Mouse (Mus musculus): ENCODE measurements at regions not wholly inside any gene's neighbourhood (a gene's known extent, or its start where the extent isn't known, plus 50 kb on each side); places are given as distances from the start of the nearest gene placed in this dataset.

DNA sequence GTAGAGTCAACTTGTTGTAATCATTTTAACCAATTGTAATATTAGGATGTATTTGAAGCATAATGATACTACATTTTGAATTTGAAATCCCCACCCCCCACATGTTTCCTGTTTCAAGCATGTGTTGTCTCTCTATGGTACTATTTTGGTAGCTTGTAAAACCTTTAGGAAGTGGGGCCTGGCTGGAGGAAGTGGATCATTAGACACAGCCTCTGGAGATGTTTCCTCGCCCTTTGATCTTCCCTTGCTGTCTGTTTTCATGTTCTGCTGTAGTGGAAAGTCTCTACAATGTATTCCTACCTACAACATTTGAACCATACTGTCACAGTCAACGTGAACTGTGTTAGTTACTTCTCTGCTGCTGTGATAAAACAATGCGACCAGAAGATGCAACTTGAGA is 105.6 kb downstream of the Rap2a start:
- no peak for TF ChIP-seq CTCF (conservative IDR thresholded peaks at IDR 0.05; ENCODE audit: insufficient read depth, insufficient read length, low read depth, low read length)
- no peak for TF ChIP-seq POLR2A (IDR thresholded peaks at IDR 0.05; ENCODE audit: low read depth, low read length)
- DNase-seq: peak; percentile 8
- WGBS: 59% methylated on average over 3 of the region's 3 CpGs
- Histone ChIP-seq H3K4me1 (ENCODE audit: control insufficient read depth, insufficient read depth, low read length) (no peaks in the 10 kb centered on the region), H3K27me3 (replicated peaks; ENCODE audit: control insufficient read depth, insufficient read depth, low read length) (no peaks in the 10 kb centered on the region), H3K36me3 (ENCODE audit: control insufficient read depth, insufficient read depth, low read length) (no peaks in the 10 kb centered on the region), H3K4me3 (ENCODE audit: insufficient read depth, low read depth, low read length) (no peak overlapping the region), H3K27ac (ENCODE audit: insufficient read depth, low read depth, low read length) (no peak overlapping the region)

DNA sequence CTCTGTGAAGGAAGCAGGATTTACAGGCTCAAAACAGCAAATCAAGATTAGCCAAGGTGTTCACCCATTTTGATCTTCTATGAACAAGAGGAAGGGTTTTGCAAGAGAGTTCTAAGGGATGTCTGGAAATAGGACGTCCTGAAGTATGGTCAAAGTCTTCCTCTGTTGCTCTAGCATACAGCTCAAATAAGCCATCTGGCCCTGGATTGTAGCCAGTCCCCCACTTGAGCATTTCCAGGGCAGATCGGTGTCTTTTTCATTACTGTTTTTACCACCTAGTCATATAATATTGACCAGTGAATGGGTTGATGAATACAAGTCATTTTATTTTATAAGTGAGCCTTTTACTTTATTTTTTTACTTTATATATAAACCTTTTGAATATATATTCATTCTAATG is 113.9 kb downstream of the Rap2a start:
- no peaks in the 10 kb centered on the region for H3K36me3 ChIP-seq (ENCODE audit: control insufficient read depth, insufficient read depth, low read length)
- DNase-seq: no peak
- no peak overlapping the region for H3K27ac ChIP-seq (ENCODE audit: insufficient read depth, low read depth, low read length)
- H3K27me3 ChIP-seq (replicated peaks; ENCODE audit: control insufficient read depth, insufficient read depth, low read length): no peaks in the 10 kb centered on the region
- WGBS: 76% methylated on average over 2 of the region's 2 CpGs
- no peaks in the 10 kb centered on the region for H3K4me1 ChIP-seq (ENCODE audit: control insufficient read depth, insufficient read depth, low read length)
- no peak for TF ChIP-seq POLR2A (IDR thresholded peaks at IDR 0.05; ENCODE audit: low read depth, low read length)
- no peak for TF ChIP-seq CTCF (conservative IDR thresholded peaks at IDR 0.05; ENCODE audit: insufficient read depth, insufficient read length, low read depth, low read length)
- H3K4me3 ChIP-seq (ENCODE audit: insufficient read depth, low read depth, low read length): no peak overlapping the region

DNA sequence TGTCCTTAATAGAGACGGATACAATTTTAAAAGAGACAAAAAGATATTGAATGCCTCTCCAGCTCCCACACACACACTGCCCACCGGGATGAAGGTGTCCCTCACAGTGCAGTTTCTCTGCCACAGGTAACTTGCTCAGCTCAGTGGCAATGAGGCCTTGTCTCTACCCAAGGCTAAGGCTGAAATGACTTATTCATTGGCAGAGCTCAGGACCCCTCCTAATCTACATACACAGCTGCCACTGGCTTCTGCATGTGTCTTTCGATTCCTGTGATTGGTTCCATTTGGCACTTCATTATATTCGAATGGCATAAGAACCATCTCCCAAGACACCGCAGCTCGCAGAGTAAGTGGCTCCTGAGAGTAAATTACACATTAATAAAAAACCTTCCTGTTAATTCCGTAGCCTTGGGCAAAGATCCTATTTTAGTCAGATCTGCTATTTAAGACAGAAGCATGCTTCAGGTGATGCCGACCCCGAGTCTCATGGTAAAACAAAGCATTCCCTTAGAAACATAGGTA is 122.2 kb downstream of the Rap2a start:
- WGBS: 79% methylated on average over 9 of the region's 9 CpGs
- no peak overlapping the region for H3K4me3 ChIP-seq (ENCODE audit: insufficient read depth, low read depth, low read length)
- H3K36me3 ChIP-seq (ENCODE audit: control insufficient read depth, insufficient read depth, low read length): no peaks in the 10 kb centered on the region
- H3K27me3 ChIP-seq (replicated peaks; ENCODE audit: control insufficient read depth, insufficient read depth, low read length): no peaks in the 10 kb centered on the region
- no peak for DNase-seq
- H3K4me1 ChIP-seq (ENCODE audit: control insufficient read depth, insufficient read depth, low read length): no peaks in the 10 kb centered on the region
- TF ChIP-seq CTCF (conservative IDR thresholded peaks at IDR 0.05; ENCODE audit: insufficient read depth, insufficient read length, low read depth, low read length) (no peak), POLR2A (IDR thresholded peaks at IDR 0.05; ENCODE audit: low read depth, low read length) (no peak)
- no peak overlapping the region for H3K27ac ChIP-seq (ENCODE audit: insufficient read depth, low read depth, low read length)

DNA sequence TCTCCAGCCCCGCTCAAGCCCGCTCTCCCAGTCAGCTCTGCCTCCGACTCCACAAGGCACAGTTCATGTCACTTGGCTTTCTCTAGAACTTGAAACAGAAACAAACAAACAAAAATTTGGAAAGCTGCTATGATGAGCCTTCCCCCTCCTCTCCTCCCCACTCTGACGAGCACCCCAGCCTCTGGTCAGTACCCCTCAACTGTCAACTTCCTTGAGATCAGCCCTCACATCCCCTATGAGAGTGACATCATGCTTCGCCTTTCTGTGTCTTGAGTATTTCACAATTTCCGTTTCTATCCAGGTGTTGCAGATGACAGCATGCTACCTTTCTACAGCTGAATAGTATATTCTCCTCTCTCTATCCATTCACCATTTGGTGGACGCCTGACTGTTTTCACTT is 123.3 kb downstream of the Rap2a start:
- no peak overlapping the region for H3K4me3 ChIP-seq (ENCODE audit: insufficient read depth, low read depth, low read length)
- H3K27ac ChIP-seq (ENCODE audit: insufficient read depth, low read depth, low read length): no peak overlapping the region
- no peaks in the 10 kb centered on the region for H3K27me3 ChIP-seq (replicated peaks; ENCODE audit: control insufficient read depth, insufficient read depth, low read length)
- H3K4me1 ChIP-seq (ENCODE audit: control insufficient read depth, insufficient read depth, low read length): no peaks in the 10 kb centered on the region
- TF ChIP-seq POLR2A (IDR thresholded peaks at IDR 0.05; ENCODE audit: low read depth, low read length): no peak
- no peak for TF ChIP-seq CTCF (conservative IDR thresholded peaks at IDR 0.05; ENCODE audit: insufficient read depth, insufficient read length, low read depth, low read length)
- H3K36me3 ChIP-seq (ENCODE audit: control insufficient read depth, insufficient read depth, low read length): no peaks in the 10 kb centered on the region
- 92% methylated on average over 7 of the region's 7 CpGs for WGBS
- no peak for DNase-seq

DNA sequence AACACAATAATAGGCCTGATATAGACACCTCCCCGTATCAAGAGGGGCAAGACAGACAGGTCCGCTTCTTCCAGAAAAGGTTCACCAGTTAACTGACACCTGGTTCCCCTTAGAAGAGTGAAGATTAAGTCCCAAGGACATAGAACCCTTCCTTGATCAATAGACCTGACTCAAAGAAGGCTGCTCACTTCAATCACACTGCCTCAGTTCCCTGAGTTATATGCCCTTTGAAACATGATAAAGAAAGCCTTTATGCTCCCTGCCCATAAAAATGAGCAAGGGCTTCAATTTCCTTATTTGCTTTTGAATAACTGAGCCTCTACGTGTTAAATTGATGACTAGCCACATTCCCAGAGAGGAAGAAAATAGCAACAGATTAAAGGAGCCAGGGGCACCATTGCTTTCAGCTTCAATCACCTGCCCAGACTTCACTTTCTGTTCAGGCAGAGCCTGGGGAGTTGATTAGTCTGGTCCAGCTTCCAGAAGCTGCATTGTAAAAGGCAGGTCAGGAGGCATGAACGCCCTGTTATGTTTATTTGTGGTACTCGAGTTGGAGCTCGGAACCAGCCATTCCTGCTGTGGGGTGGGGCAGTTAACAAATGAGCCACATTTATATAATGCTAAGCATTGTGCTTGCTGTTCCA is 125.7 kb downstream of the Rap2a start:
- WGBS: 60% methylated on average over 6 of the region's 6 CpGs
- Histone ChIP-seq H3K27ac (ENCODE audit: insufficient read depth, low read depth, low read length) (no peak overlapping the region), H3K4me1 (ENCODE audit: control insufficient read depth, insufficient read depth, low read length) (no peaks in the 10 kb centered on the region), H3K36me3 (ENCODE audit: control insufficient read depth, insufficient read depth, low read length) (no peaks in the 10 kb centered on the region), H3K4me3 (ENCODE audit: insufficient read depth, low read depth, low read length) (no peak overlapping the region), H3K27me3 (replicated peaks; ENCODE audit: control insufficient read depth, insufficient read depth, low read length) (no peaks in the 10 kb centered on the region)
- no peak for TF ChIP-seq POLR2A (IDR thresholded peaks at IDR 0.05; ENCODE audit: low read depth, low read length)
- TF ChIP-seq CTCF (conservative IDR thresholded peaks at IDR 0.05; ENCODE audit: insufficient read depth, insufficient read length, low read depth, low read length): no peak
- no peak for DNase-seq

DNA sequence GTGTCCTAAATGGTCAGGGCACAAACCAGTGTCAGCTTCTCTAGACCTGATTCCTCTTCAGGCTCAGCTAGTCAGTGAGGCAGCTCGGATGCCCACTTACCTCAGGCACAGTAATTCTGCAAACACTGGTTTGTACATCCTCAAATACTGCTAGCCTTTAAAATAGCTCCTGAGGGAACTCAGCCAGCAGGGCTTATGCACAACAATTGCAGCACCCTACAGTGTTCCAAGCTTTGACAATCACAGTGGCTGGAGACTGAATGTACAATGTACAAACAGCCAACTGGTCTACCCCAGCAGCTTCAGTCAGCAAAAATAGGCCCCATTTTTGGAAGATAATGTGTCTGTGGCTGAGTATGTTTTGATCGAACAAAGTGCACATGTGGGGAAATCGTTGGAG is 129.6 kb downstream of the Rap2a start:
- Histone ChIP-seq H3K4me1 (ENCODE audit: control insufficient read depth, insufficient read depth, low read length) (no peaks in the 10 kb centered on the region), H3K36me3 (ENCODE audit: control insufficient read depth, insufficient read depth, low read length) (no peaks in the 10 kb centered on the region), H3K4me3 (ENCODE audit: insufficient read depth, low read depth, low read length) (no peak overlapping the region), H3K27ac (ENCODE audit: insufficient read depth, low read depth, low read length) (no peak overlapping the region), H3K27me3 (replicated peaks; ENCODE audit: control insufficient read depth, insufficient read depth, low read length) (no peaks in the 10 kb centered on the region)
- TF ChIP-seq CTCF (conservative IDR thresholded peaks at IDR 0.05; ENCODE audit: insufficient read depth, insufficient read length, low read depth, low read length): no peak
- TF ChIP-seq POLR2A (IDR thresholded peaks at IDR 0.05; ENCODE audit: low read depth, low read length): no peak
- no peak for DNase-seq
- 92% methylated on average over 3 of the region's 3 CpGs for WGBS

DNA sequence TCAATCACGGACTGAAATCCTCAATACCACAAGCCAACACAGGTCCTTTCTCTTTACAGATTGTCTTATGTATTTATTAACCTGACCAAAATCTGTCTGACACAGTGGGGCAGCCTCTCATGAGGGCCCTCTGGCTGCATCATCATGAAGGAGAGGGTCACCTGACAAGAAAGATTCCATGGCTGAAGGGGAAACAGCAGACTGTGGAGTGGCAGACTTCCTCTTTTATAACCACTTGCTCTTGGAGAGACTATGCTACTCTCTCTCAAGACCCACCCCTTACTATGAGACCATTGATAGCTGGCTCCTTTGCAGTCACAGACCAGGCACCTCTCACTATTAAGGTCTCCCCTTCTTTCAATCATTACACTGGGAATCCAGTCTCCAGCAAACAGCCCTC is 133.1 kb downstream of the Rap2a start:
- Histone ChIP-seq H3K4me3 (ENCODE audit: insufficient read depth, low read depth, low read length) (no peak overlapping the region), H3K27ac (ENCODE audit: insufficient read depth, low read depth, low read length) (no peak overlapping the region), H3K27me3 (replicated peaks; ENCODE audit: control insufficient read depth, insufficient read depth, low read length) (no peaks in the 10 kb centered on the region), H3K4me1 (ENCODE audit: control insufficient read depth, insufficient read depth, low read length) (no peaks in the 10 kb centered on the region), H3K36me3 (ENCODE audit: control insufficient read depth, insufficient read depth, low read length) (no peaks in the 10 kb centered on the region)
- TF ChIP-seq POLR2A (IDR thresholded peaks at IDR 0.05; ENCODE audit: low read depth, low read length) (no peak), CTCF (conservative IDR thresholded peaks at IDR 0.05; ENCODE audit: insufficient read depth, insufficient read length, low read depth, low read length) (no peak)
- 100% methylated on average over 1 of the region's 1 CpGs for WGBS
- DNase-seq: no peak

Data from kidney, adult 2 months (tissue).